Mouse (Mus musculus) neural tube, embryonic 14.5 days (tissue): ENCODE measurements at regions not wholly inside any gene's neighbourhood (a gene's known extent, or its start where the extent isn't known, plus 50 kb on each side); places are given as distances from the start of the nearest gene placed in this dataset.

Experiments
- ATAC-seq: fragments of 200-750 bp; cut with Nextera tagmentation; 2 replicates; pipeline ENCODE4 v1.8.0; 2017; ENCODE audit warnings: low read depth, mild to moderate bottlenecking, moderate TSS enrichment, moderate library complexity
- H3K27ac ChIP-seq: fragments of 300-500 bp; sonication (generic); 2 replicates; pipeline ENCODE4 v1.5.1; 2014; ENCODE audit warnings: low read depth, mild to moderate bottlenecking, control low read depth, low read length, moderate library complexity, mixed read lengths
- H3K27me3 ChIP-seq: fragments of 300-500 bp; sonication (generic); 2 replicates; pipeline ENCODE4 v1.6.1; 2014; ENCODE audit warnings: low read length; ENCODE audit not compliant: control insufficient read depth, insufficient read depth
- H3K36me3 ChIP-seq: fragments of 300-500 bp; sonication (generic); 2 replicates; pipeline ENCODE4 v1.6.1; 2014; ENCODE audit warnings: low read length, mixed read lengths; ENCODE audit not compliant: control insufficient read depth, insufficient read depth
- H3K4me1 ChIP-seq: fragments of 300-500 bp; sonication (generic); 2 replicates; pipeline ENCODE4 v1.6.1; 2014; ENCODE audit warnings: low read length; ENCODE audit not compliant: control insufficient read depth, insufficient read depth
- H3K4me2 ChIP-seq: fragments of 300-500 bp; sonication (generic); 2 replicates; pipeline ENCODE4 v1.6.1; 2014; ENCODE audit warnings: mild to moderate bottlenecking, low read depth, low read length, control low read depth
- H3K4me3 ChIP-seq: fragments of 300-500 bp; sonication (generic); 2 replicates; pipeline ENCODE4 v1.5.1; 2014; ENCODE audit warnings: low read depth, low read length, control low read depth, mixed read lengths
- H3K9ac ChIP-seq: fragments of 300-500 bp; sonication (generic); replicated peaks from 2 replicates; pipeline ENCODE4 v1.6.1; 2014; ENCODE audit warnings: low read depth, mild to moderate bottlenecking, control low read depth, low read length, mixed read lengths
- H3K9me3 ChIP-seq: fragments of 300-500 bp; sonication (generic); 2 replicates; pipeline ENCODE4 v1.6.1; 2016; ENCODE audit warnings: low read length; ENCODE audit not compliant: control insufficient read depth
- WGBS: fragments of 180-500 bp; shearing (Covaris S2); extraction: QIAGEN DNeasy Blood & Tissue Kit; methylation state at CpG from one replicate; pipeline ENCODE4 v1.1.7; 2014; 5-methylcytosine and 5-hydroxymethylcytosine counted together

DNA sequence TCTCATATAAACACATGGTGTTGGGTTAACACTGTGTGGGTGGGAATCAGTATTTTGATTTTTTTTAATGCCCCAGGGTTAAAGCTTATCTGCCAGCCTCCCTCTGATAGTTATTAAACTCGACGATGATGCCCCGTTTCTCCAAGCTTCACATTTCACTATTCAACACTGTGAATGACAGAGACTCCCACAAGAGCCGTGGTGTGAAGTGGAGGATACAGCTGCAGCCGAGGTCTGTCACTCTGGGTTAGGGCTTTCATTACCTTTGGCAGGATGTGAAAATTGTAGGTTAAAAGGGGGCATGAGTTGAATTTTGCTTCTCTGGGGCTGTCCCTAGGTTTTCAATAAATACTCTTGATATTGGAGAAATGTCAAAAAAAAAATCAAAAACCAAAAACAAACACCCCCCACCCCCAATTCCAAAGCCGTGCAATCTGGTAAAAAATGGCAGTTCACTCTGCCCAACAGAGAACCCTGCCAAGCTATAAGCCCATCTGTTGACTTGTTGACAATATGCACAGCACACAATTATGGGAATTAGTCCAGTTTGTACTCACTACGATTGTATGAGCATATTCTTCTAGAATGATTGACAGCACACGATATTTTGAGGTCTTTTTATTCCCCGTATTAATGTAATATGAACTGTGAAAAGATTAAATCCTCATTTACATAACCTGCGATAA lies 269.7 kb downstream of the Stim2 start:
- WGBS: 72% methylated on average over 10 of the region's 10 CpGs
- Histone ChIP-seq H3K27ac (no peak overlapping the region), H3K9ac (no peak overlapping the region), H3K36me3 (no peaks in the 10 kb centered on the region), H3K27me3 (no peaks in the 10 kb centered on the region), H3K4me2 (no peak overlapping the region), H3K4me3 (no peak overlapping the region), H3K4me1 (peaks cover 5% of the 10 kb centered on the region; the same call in 1 of the 2 replicates), H3K9me3 (no peaks in the 10 kb centered on the region)
- no peak for ATAC-seq

DNA sequence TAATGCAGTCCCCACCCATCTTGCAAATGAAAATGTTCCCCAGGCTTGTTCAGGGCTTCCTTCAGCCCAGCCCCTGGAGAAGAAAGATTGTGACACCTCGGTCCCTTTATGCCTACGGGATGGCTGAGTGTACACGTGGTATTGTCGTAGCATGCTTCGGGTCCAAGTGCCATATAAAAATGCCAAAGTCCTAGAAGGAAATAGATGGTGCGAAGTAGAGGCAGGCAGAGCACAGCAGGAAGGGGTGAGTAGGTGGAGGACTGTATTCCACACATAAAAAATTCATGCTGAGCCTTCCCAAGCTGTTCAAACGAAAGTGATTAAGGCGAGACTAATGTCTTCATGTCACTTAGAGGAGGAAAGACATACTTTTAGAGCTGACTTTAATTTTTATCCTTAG lies 281.1 kb downstream of the Stim2 start:
- H3K4me1 ChIP-seq: 0 out of 2 replicates have a peak, but pooled peaks cover 5% of the 10 kb centered on the region
- H3K27me3 ChIP-seq: no peaks in the 10 kb centered on the region
- no peak overlapping the region for H3K4me3 ChIP-seq
- no peaks in the 10 kb centered on the region for H3K36me3 ChIP-seq
- 30% methylated on average over 8 of the region's 8 CpGs for WGBS
- H3K27ac ChIP-seq: no peak overlapping the region
- no peaks in the 10 kb centered on the region for H3K9me3 ChIP-seq
- 0 out of 2 replicates have a peak, but pooled peaks have one; percentile 52 for ATAC-seq
- no peak overlapping the region for H3K9ac ChIP-seq
- H3K4me2 ChIP-seq: no peak overlapping the region

DNA sequence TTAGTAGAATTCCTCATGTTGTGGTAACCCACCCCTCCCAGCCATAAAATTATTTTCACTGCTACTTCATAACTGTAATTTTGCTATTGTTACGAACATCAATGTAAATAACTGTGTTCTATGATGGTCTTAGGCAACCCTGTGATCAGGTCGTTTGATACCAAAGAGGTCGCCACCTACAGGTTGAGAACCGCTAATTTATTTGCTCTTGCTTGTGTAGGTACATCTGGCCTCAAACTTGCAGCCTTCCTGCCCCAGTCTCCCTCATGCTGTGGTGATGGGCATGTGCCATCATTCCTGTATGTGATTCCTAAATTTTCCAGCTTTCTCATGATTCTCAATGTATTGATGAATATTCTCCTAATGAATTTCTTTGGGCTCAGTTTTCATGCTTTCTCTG lies 282.4 kb downstream of the Stim2 start:
- Histone ChIP-seq H3K4me3 (no peak overlapping the region), H3K4me1 (0 out of 2 replicates have a peak, but pooled peaks cover 5% of the 10 kb centered on the region), H3K9ac (no peak overlapping the region), H3K36me3 (no peaks in the 10 kb centered on the region), H3K9me3 (no peaks in the 10 kb centered on the region), H3K27ac (no peak overlapping the region), H3K27me3 (no peaks in the 10 kb centered on the region), H3K4me2 (no peak overlapping the region)
- 40% methylated on average over 4 of the region's 4 CpGs for WGBS
- ATAC-seq: no peak

DNA sequence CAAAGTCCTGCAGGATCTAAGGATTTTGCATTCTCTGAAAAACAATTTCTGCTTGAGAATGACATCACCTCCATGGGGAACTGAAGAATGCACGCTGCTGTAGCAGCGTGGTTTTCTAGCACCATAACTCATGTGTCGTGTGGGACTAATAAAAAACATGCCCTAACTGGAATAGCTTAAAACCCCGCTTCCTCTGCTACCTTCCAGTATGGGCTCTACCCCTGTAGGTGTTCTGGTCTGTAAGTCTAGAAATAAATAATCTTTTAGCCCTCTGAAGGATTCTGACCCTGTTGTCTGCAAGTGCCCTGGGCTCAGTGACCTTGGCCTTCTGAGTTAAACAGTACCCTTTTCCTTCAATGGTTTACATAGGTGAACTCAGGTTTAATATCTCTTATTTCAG lies 282.8 kb downstream of the Stim2 start:
- no peak; the same call in 1 of the 2 replicates for ATAC-seq
- no peaks in the 10 kb centered on the region for H3K9me3 ChIP-seq
- no peak overlapping the region for H3K27ac ChIP-seq
- no peaks in the 10 kb centered on the region for H3K36me3 ChIP-seq
- H3K9ac ChIP-seq: no peak overlapping the region
- no peak overlapping the region for H3K4me3 ChIP-seq
- H3K4me1 ChIP-seq: 0 out of 2 replicates have a peak, but pooled peaks cover 5% of the 10 kb centered on the region
- H3K4me2 ChIP-seq: no peak overlapping the region
- 41% methylated on average over 4 of the region's 4 CpGs for WGBS
- no peaks in the 10 kb centered on the region for H3K27me3 ChIP-seq

DNA sequence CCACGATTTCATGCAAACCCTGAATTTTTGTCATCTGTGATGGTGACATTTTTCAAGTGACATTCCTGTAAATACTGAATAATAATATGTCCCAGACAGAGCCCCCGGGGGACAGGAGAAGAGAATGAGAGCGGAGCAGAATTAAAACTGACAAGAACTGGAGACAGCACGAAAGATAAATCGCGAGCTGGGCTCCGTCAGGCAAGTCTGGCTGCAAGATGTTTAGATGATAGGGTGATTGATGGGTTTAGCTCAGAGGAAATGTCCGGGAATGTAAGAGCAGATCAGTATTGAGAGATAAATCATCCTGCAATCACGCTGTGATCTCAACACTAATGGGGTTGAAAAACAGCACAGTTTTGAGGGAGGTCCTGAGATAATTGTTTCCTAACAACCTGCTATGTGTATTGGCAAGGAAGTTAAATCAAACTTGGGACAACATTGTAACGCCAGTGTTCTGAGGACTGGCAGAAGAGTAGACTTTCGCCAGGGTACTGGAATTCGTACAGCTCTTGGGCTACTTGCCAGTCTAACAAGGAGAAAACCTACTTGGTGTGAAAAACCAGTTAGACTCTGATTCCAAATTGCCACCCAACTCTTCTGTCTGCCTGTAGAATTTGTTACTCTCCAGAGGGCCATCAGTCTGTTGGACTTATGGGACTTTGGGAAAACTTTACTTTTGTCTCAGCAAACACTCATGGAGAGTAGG lies 292.2 kb downstream of the Stim2 start:
- Histone ChIP-seq H3K4me2 (no peak overlapping the region), H3K4me1 (no peaks in the 10 kb centered on the region), H3K27ac (no peak overlapping the region), H3K36me3 (no peaks in the 10 kb centered on the region), H3K9ac (no peak overlapping the region), H3K4me3 (no peak overlapping the region), H3K27me3 (no peaks in the 10 kb centered on the region), H3K9me3 (no peaks in the 10 kb centered on the region)
- peak; percentile 68 for ATAC-seq
- WGBS: 41% methylated on average over 12 of the region's 12 CpGs

DNA sequence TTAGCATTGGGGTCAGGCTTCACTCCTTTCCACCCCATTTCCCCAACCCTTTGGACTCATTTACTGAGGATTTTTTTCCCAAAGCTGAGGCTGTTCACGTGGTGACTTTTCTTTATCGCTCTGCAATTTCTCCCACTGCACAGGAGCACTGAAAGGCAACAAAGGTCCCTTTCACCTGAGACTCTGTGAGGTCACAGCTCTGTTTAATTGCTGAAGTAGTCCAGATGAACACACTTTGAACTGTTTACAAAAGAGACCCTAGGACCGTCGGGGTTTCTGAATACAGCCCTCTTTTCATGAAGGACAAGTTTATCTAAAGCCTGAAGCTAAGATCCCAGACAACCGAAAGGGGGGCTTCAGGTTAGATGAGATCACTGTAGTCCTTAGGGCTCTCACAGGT lies 293.6 kb downstream of the Stim2 start:
- Histone ChIP-seq H3K9ac (no peak overlapping the region), H3K27ac (no peak overlapping the region), H3K4me2 (no peak overlapping the region), H3K4me3 (no peak overlapping the region), H3K9me3 (no peaks in the 10 kb centered on the region), H3K27me3 (no peaks in the 10 kb centered on the region), H3K4me1 (no peaks in the 10 kb centered on the region), H3K36me3 (no peaks in the 10 kb centered on the region)
- WGBS: 39% methylated on average over 5 of the region's 5 CpGs
- ATAC-seq: no peak

DNA sequence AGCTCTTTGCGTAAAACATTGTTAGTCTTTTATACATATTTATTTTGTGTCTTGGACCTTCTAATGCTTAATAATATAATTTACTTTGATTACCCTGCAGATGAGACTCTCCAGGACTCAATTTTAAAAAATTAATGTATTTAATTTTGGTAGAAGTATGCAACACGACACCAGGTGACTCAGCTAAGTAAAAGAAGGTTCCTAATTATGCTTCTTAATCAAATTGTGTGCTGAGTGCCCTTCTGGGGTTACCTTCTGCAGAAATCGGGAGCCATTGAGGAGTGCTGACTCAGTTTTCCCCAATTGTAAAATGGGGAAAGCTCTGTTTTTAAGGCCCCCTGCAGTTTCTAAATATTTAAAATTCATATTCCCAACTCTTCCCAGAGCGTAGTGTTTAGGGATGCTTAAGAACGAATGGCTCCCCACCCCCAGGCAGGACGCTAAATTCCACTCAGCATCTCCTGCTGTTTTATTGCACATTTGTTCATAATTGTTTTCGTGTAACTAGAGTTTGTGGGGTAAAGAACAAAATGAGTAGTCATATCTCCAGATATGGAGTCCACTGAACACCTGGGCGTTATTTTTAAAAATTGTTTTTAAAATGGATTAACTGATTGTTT lies 315.5 kb downstream of the Stim2 start:
- Histone ChIP-seq H3K4me3 (no peak overlapping the region), H3K36me3 (no peaks in the 10 kb centered on the region), H3K4me1 (no peaks in the 10 kb centered on the region), H3K9ac (no peak overlapping the region), H3K27ac (no peak overlapping the region), H3K9me3 (no peaks in the 10 kb centered on the region), H3K27me3 (no peaks in the 10 kb centered on the region), H3K4me2 (no peak overlapping the region)
- WGBS: 51% methylated on average over 8 of the region's 8 CpGs
- ATAC-seq: peak; percentile 63; the same call in 1 of the 2 replicates

DNA sequence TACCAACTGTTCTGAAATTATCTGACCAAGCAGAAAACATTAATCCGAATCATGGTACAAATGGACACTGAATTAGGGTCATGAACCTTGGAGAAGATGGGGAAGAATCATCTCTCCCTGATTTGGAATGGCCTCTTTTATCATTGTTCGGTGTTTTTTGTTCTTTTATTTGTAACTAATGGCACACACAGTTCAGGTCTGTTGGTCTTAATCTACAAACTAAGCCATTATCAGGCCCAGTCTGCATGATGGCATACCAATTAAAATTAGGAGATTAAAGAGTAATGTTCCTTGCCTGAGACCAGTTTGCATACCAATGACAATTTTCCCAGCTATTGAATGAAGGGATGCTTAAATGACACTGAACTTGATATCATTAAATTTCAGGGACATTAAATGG lies 332.1 kb downstream of the Stim2 start:
- Histone ChIP-seq H3K9me3 (no peaks in the 10 kb centered on the region), H3K27ac (no peak overlapping the region), H3K4me1 (no peaks in the 10 kb centered on the region), H3K4me3 (no peak overlapping the region), H3K27me3 (no peaks in the 10 kb centered on the region), H3K4me2 (no peak overlapping the region), H3K9ac (no peak overlapping the region), H3K36me3 (no peaks in the 10 kb centered on the region)
- ATAC-seq: no peak
- WGBS: 65% methylated on average over 2 of the region's 2 CpGs

DNA sequence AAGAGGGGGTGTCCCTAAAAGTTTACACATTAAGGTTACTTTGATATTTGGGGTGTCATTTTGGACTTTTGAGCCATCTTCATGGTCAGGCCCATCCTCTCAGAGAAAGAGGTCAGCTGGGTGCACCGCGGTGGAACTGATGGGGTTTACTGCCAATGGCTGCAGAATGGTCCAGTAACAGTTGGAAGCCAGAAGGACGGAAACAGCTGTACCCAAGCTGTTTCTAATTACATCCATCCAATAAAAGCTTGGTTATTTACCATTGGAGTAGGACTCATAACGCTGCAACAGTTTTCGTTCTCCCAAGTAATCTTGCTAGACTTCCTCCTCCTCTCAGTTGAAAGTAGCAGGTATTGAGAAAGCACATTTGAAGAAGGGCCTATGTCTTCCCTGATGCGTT lies 344.7 kb downstream of the Stim2 start:
- Histone ChIP-seq H3K9me3 (no peaks in the 10 kb centered on the region), H3K36me3 (no peaks in the 10 kb centered on the region), H3K4me1 (no peaks in the 10 kb centered on the region), H3K4me3 (no peak overlapping the region), H3K27ac (no peak overlapping the region), H3K27me3 (no peaks in the 10 kb centered on the region), H3K9ac (no peak overlapping the region), H3K4me2 (no peak overlapping the region)
- WGBS: 52% methylated on average over 6 of the region's 6 CpGs
- ATAC-seq: no peak
